Mouse (Mus musculus): Measurements from ENCODE around the gene Ccdc124.

DNA sequence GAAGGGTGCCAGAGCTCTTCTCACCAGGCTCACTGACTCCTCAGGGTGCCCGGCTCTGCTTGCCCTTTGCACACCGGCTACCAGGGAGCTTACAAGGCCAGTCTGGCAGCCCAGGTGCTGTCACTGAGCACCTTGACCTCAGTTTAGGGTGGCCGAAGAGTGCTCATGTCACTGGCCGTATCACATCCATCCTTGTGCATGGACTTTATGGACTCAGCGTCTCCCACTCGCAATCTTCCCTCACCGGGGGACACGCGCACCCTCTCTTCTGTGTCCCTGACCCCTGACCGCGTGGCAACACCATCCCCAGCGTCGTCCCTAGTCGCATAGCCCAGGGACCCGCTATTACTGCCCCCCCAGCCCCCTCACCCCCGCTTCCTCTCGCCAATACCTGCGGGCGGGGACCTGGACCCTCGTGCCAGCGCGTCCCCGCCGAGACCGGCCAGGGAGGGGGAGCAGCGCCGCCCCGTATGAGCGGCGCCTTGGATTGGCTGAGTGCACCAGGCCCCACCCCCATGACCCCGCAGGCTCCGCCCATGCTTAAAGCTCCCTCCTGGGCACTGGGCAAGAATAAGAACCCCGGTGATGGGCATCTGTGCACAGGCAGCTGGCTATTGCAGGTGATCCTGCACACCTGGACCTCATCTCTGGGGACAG lies 17.1 kb downstream of the Ccdc124 start:
- no peak for TF ChIP-seq CTCF (IDR thresholded peaks at IDR 0.05; ENCODE audit: low read depth, low read length)
- no peak for TF ChIP-seq POLR2A (IDR thresholded peaks at IDR 0.05; ENCODE audit: insufficient read depth, low read length)
- no peak for TF ChIP-seq EP300 (IDR thresholded peaks at IDR 0.05; ENCODE audit: insufficient read depth, low read depth, low read length)
